Mouse (Mus musculus) midbrain, embryonic 15.5 days (tissue): Measurements from ENCODE around the gene Ms4a4a. TPM values are rescaled to one million over a fixed set of nuclear protein-coding genes. Genes with fewer than 3 reads are reported as not detected.

ENCODE experiments used
- ATAC-seq: fragments of 200-750 bp; cut with Nextera tagmentation; replicated peaks from 2 replicates; pipeline ENCODE4 v1.8.0; 2017; ENCODE audit warnings: moderate TSS enrichment
- H3K27ac ChIP-seq: fragments of 300-500 bp; sonication (generic); 2 replicates; pipeline ENCODE4 v1.5.1; 2015; ENCODE audit warnings: mild to moderate bottlenecking, inconsistent platforms
- H3K27me3 ChIP-seq: fragments of 300-500 bp; sonication (generic); replicated peaks from 2 replicates; pipeline ENCODE4 v1.6.1; 2015; ENCODE audit warnings: inconsistent platforms
- H3K36me3 ChIP-seq: fragments of 300-500 bp; sonication (generic); replicated peaks from 2 replicates; pipeline ENCODE4 v1.6.1; 2015; ENCODE audit warnings: inconsistent platforms
- H3K4me1 ChIP-seq: fragments of 300-500 bp; sonication (generic); 2 replicates; pipeline ENCODE4 v1.6.1; 2015; ENCODE audit warnings: inconsistent platforms
- H3K4me2 ChIP-seq: fragments of 300-500 bp; sonication (generic); 2 replicates; pipeline ENCODE4 v1.6.1; 2015; ENCODE audit warnings: inconsistent platforms, mild to moderate bottlenecking, moderate library complexity
- H3K4me3 ChIP-seq: fragments of 300-500 bp; sonication (generic); 2 replicates; pipeline ENCODE4 v1.5.1; 2015; ENCODE audit warnings: mild to moderate bottlenecking, inconsistent platforms
- H3K9ac ChIP-seq: fragments of 300-500 bp; sonication (generic); 2 replicates; pipeline ENCODE4 v1.6.1; 2015; ENCODE audit warnings: mild to moderate bottlenecking, inconsistent platforms
- H3K9me3 ChIP-seq: fragments of 300-500 bp; sonication (generic); 2 replicates; pipeline ENCODE4 v1.6.1; 2016; ENCODE audit warnings: inconsistent platforms
- WGBS: fragments of 180-500 bp; shearing (Covaris S2); methylation state at CpG from one replicate; pipeline ENCODE4 v1.1.7; 2015; ENCODE audit warnings: mixed read lengths; 5-methylcytosine and 5-hydroxymethylcytosine counted together
- polyA plus RNA-seq: library from polyadenylated mRNA; unstranded; fragments of >200 nt; fragmentation: Nextera tagmentation; extraction: Ambion mirVana; gene quantifications from 2 replicates; pipeline ENCODE4 v1.2.1, GENCODE M21; 2015

The Ms4a4a gene
- polyA plus RNA-seq: 3.3 and 3.9 TPM in 2 replicates

- Histone ChIP-seq H3K36me3 (no peaks in the 10 kb centered on the region), H3K27me3 (no peaks in the 10 kb centered on the region), H3K4me1 (no peaks in the 10 kb centered on the region), H3K9me3 (no peaks in the 10 kb centered on the region), H3K4me3 (no peak within 1 kb of the TSS), H3K4me2 (no peak within 1 kb of the TSS), H3K9ac (no peak within 1 kb of the TSS), H3K27ac (no peak within 1 kb of the TSS)
- no peak for ATAC-seq
- WGBS: 73% methylated on average over 2 of the region's 2 CpGs
These were observed at the start of gene Ms4a4a for GRCm38 (mm10) chr19:11375273-11375672. TSS of gene Ms4a4a (plus strand) at chr19:11375523.

- Histone ChIP-seq H3K9me3 (no peaks in the 10 kb centered on the region), H3K4me3 (no peak within 1 kb of the TSS), H3K27me3 (no peaks in the 10 kb centered on the region), H3K36me3 (no peaks in the 10 kb centered on the region), H3K4me1 (no peaks in the 10 kb centered on the region), H3K9ac (no peak within 1 kb of the TSS), H3K4me2 (no peak within 1 kb of the TSS), H3K27ac (no peak within 1 kb of the TSS)
- 88% methylated on average over 6 of the region's 6 CpGs for WGBS
- no peak for ATAC-seq
These were observed 39.4 kb upstream of the Ms4a4a start, which contains the start of gene Ms4a7 for GRCm38 (mm10) chr19:11335932-11336331. TSS of gene Ms4a7 (minus strand) at chr19:11336146.

- no peaks in the 10 kb centered on the region for H3K9me3 ChIP-seq
- H3K4me2 ChIP-seq: no peak overlapping the region
- H3K4me3 ChIP-seq: no peak overlapping the region
- H3K9ac ChIP-seq: no peak overlapping the region
- ATAC-seq: no peak
- no peaks in the 10 kb centered on the region for H3K27me3 ChIP-seq
- no peaks in the 10 kb centered on the region for H3K36me3 ChIP-seq
- no peaks in the 10 kb centered on the region for H3K4me1 ChIP-seq
- H3K27ac ChIP-seq: no peak overlapping the region
These were observed 32.2 kb upstream of the Ms4a4a start for GRCm38 (mm10) chr19:11343147-11343546.

GRCm38 (mm10) chr19:11343992-11344391 lies 31.3 kb upstream of the Ms4a4a start:
- Histone ChIP-seq H3K9ac (no peak overlapping the region), H3K36me3 (no peaks in the 10 kb centered on the region), H3K4me3 (no peak overlapping the region), H3K4me2 (no peak overlapping the region), H3K9me3 (no peaks in the 10 kb centered on the region), H3K27ac (no peak overlapping the region), H3K27me3 (no peaks in the 10 kb centered on the region), H3K4me1 (no peaks in the 10 kb centered on the region)
- no peak for ATAC-seq

GRCm38 (mm10) chr19:11349698-11350481 lies 25.4 kb upstream of the Ms4a4a start:
- H3K27me3 ChIP-seq: no peaks in the 10 kb centered on the region
- H3K9me3 ChIP-seq: no peaks in the 10 kb centered on the region
- H3K4me3 ChIP-seq: no peak overlapping the region
- no peak overlapping the region for H3K27ac ChIP-seq
- H3K36me3 ChIP-seq: no peaks in the 10 kb centered on the region
- no peak overlapping the region for H3K9ac ChIP-seq
- no peak for ATAC-seq
- no peak overlapping the region for H3K4me2 ChIP-seq
- WGBS: 57% methylated on average over 7 of the region's 7 CpGs
- H3K4me1 ChIP-seq: no peaks in the 10 kb centered on the region

GRCm38 (mm10) chr19:11351878-11352277 lies 23.4 kb upstream of the Ms4a4a start:
- no peaks in the 10 kb centered on the region for H3K27me3 ChIP-seq
- no peak overlapping the region for H3K4me2 ChIP-seq
- H3K9me3 ChIP-seq: no peaks in the 10 kb centered on the region
- WGBS: 57% methylated on average over 3 of the region's 3 CpGs
- no peak overlapping the region for H3K4me3 ChIP-seq
- no peaks in the 10 kb centered on the region for H3K4me1 ChIP-seq
- ATAC-seq: no peak
- no peak overlapping the region for H3K27ac ChIP-seq
- no peak overlapping the region for H3K9ac ChIP-seq
- H3K36me3 ChIP-seq: no peaks in the 10 kb centered on the region

GRCm38 (mm10) chr19:11355730-11356129 lies 19.6 kb upstream of the Ms4a4a start:
- Histone ChIP-seq H3K4me1 (no peaks in the 10 kb centered on the region), H3K4me2 (no peak overlapping the region), H3K36me3 (no peaks in the 10 kb centered on the region), H3K9me3 (no peaks in the 10 kb centered on the region), H3K27ac (no peak overlapping the region), H3K27me3 (no peaks in the 10 kb centered on the region), H3K9ac (no peak overlapping the region), H3K4me3 (no peak overlapping the region)
- 85% methylated on average over 7 of the region's 7 CpGs for WGBS
- ATAC-seq: no peak

- WGBS: 68% methylated on average over 3 of the region's 3 CpGs
- H3K36me3 ChIP-seq: no peaks in the 10 kb centered on the region
- ATAC-seq: no peak
- H3K27me3 ChIP-seq: no peaks in the 10 kb centered on the region
- H3K4me3 ChIP-seq: no peak overlapping the region
- H3K9me3 ChIP-seq: no peaks in the 10 kb centered on the region
- H3K9ac ChIP-seq: no peak overlapping the region
- no peak overlapping the region for H3K4me2 ChIP-seq
- H3K4me1 ChIP-seq: no peaks in the 10 kb centered on the region
- H3K27ac ChIP-seq: no peak overlapping the region
These were observed 15.2 kb upstream of the Ms4a4a start for GRCm38 (mm10) chr19:11360106-11360505.

- Histone ChIP-seq H3K27me3 (no peaks in the 10 kb centered on the region), H3K9me3 (no peaks in the 10 kb centered on the region), H3K9ac (no peak overlapping the region), H3K4me3 (no peak overlapping the region), H3K4me2 (no peak overlapping the region), H3K27ac (no peak overlapping the region), H3K36me3 (no peaks in the 10 kb centered on the region), H3K4me1 (no peaks in the 10 kb centered on the region)
- ATAC-seq: no peak
These were observed 13.3 kb upstream of the Ms4a4a start for GRCm38 (mm10) chr19:11362002-11362401.

- Histone ChIP-seq H3K36me3 (no peaks in the 10 kb centered on the region), H3K27ac (no peak overlapping the region), H3K9ac (no peak overlapping the region), H3K27me3 (no peaks in the 10 kb centered on the region), H3K9me3 (no peaks in the 10 kb centered on the region), H3K4me3 (no peak overlapping the region), H3K4me1 (no peaks in the 10 kb centered on the region), H3K4me2 (no peak overlapping the region)
- no peak for ATAC-seq
- WGBS: 84% methylated on average over 3 of the region's 3 CpGs
These were observed 7.0 kb upstream of the Ms4a4a start for GRCm38 (mm10) chr19:11368310-11368709.

GRCm38 (mm10) chr19:11371181-11371580 lies 4.1 kb upstream of the Ms4a4a start:
- H3K27ac ChIP-seq: no peak overlapping the region
- H3K9ac ChIP-seq: no peak overlapping the region
- no peaks in the 10 kb centered on the region for H3K4me1 ChIP-seq
- no peak for ATAC-seq
- H3K27me3 ChIP-seq: no peaks in the 10 kb centered on the region
- no peak overlapping the region for H3K4me2 ChIP-seq
- H3K4me3 ChIP-seq: no peak overlapping the region
- no peaks in the 10 kb centered on the region for H3K36me3 ChIP-seq
- no peaks in the 10 kb centered on the region for H3K9me3 ChIP-seq

GRCm38 (mm10) chr19:11376399-11376798 lies 1.1 kb downstream of the Ms4a4a start:
- Histone ChIP-seq H3K4me2 (no peak overlapping the region), H3K9me3 (no peaks in the 10 kb centered on the region), H3K4me3 (no peak overlapping the region), H3K36me3 (no peaks in the 10 kb centered on the region), H3K27me3 (no peaks in the 10 kb centered on the region), H3K9ac (no peak overlapping the region), H3K27ac (no peak overlapping the region), H3K4me1 (no peaks in the 10 kb centered on the region)
- no peak for ATAC-seq
- 82% methylated on average over 2 of the region's 2 CpGs for WGBS

GRCm38 (mm10) chr19:11387109-11387508 lies 11.8 kb downstream of the Ms4a4a start:
- no peaks in the 10 kb centered on the region for H3K36me3 ChIP-seq
- no peaks in the 10 kb centered on the region for H3K9me3 ChIP-seq
- H3K4me2 ChIP-seq: no peak overlapping the region
- H3K27ac ChIP-seq: no peak overlapping the region
- WGBS: 77% methylated on average over 2 of the region's 2 CpGs
- no peaks in the 10 kb centered on the region for H3K27me3 ChIP-seq
- no peak overlapping the region for H3K4me3 ChIP-seq
- no peaks in the 10 kb centered on the region for H3K4me1 ChIP-seq
- no peak for ATAC-seq
- H3K9ac ChIP-seq: no peak overlapping the region
